Mouse (Mus musculus): Measurements from ENCODE around the gene Rasa2.
"Not testable (repeated sequence)": the region's sequence is repeated elsewhere in the genome, so short reads cannot be mapped to it uniquely, and the experiment has no call there.

GRCm38 (mm10) chr9:96644002-96644401, 12.6 kb upstream of the Rasa2 start:
- TF ChIP-seq POLR2A (IDR thresholded peaks at IDR 0.05; ENCODE audit: control insufficient read depth in 1 of 2, insufficient read depth in 1 of 2, low read depth in 1 of 2, low read length in 2 of 2, poor library complexity in 1 of 2); CTCF (IDR thresholded peaks at IDR 0.05 in 2 of 3, conservative IDR thresholded peaks at IDR 0.05 in 1 of 3; ENCODE audit: control insufficient read depth in 1 of 3, insufficient read depth in 1 of 3, low read depth in 2 of 3, low read length in 3 of 3, poor library complexity in 1 of 3, severe bottlenecking in 1 of 3); MEF2A (IDR thresholded peaks at IDR 0.05; ENCODE audit: extremely low read depth, insufficient replicate concordance, low read depth, low read length, poor library complexity, severe bottlenecking); GABPA (IDR thresholded peaks at IDR 0.05; ENCODE audit: low read depth, low read length); SMC3 (IDR thresholded peaks at IDR 0.05; ENCODE audit: low read depth, low read length); MAX (IDR thresholded peaks at IDR 0.05; ENCODE audit: low read length); NELFE (IDR thresholded peaks at IDR 0.05; ENCODE audit: low read depth, low read length); E2F4 (IDR thresholded peaks at IDR 0.05; ENCODE audit: borderline replicate concordance, low read depth, low read length); RCOR1 (IDR thresholded peaks at IDR 0.05; ENCODE audit: low read depth, low read length): not testable (repeated sequence)
- 0 out of 4 replicates have a peak, but pooled peaks of 1 of the 2 experiments have one; percentile 12 for TF ChIP-seq EP300 (IDR thresholded peaks at IDR 0.05; ENCODE audit: low read depth in 1 of 2, low read length in 2 of 2)

All from MEL (cell line).